Mouse (Mus musculus) heart, postnatal 0 days (tissue): ENCODE data around the gene Krtap6-1. TPM values are rescaled to one million over a fixed set of nuclear protein-coding genes. Genes with fewer than 3 reads are reported as not detected.

Source experiments
- polyA plus RNA-seq: library from polyadenylated mRNA; unstranded; fragments of >200 nt; fragmentation: Nextera tagmentation; extraction: Ambion mirVana; gene quantifications from 2 replicates; pipeline ENCODE4 v1.2.1, GENCODE M21; 2015
- total RNA-seq: library from RNA; depleted of rRNA; stranded (reverse); fragments of >200 nt; gene quantifications from 2 replicates; pipeline ENCODE4 v1.2.3, GENCODE M21; 2014; ENCODE audit warnings: low replicate concordance; rRNA removed

Krtap6-1 gene
- total and polyA plus RNA-seq, 2 experiments from 2014 or later, result not detected

Other genes starting within 250 kb of the Krtap6-1 start
- not detected in 2 replicates for gene Gm20741, start 219.5 kb upstream of the Krtap6-1 start, total RNA-seq
- not detected in 2 replicates for gene Gm20741, start 219.5 kb upstream of the Krtap6-1 start, polyA plus RNA-seq
- gene Krtap15, start 211.5 kb upstream of the Krtap6-1 start, total RNA-seq, result not detected in 2 replicates
- not detected in 2 replicates for gene Krtap15, start 211.5 kb upstream of the Krtap6-1 start, polyA plus RNA-seq
- gene Krtap14, start 205.6 kb upstream of the Krtap6-1 start, total RNA-seq, result not detected in 2 replicates
- not detected in 2 replicates for gene Krtap14, start 205.6 kb upstream of the Krtap6-1 start, polyA plus RNA-seq
- gene Krtap19-1, start 162.3 kb upstream of the Krtap6-1 start, total RNA-seq, result not detected in 2 replicates
- gene Krtap19-1, start 162.3 kb upstream of the Krtap6-1 start, polyA plus RNA-seq, result not detected in 2 replicates
- not detected in 2 replicates for gene Krtap19-2, start 157.4 kb upstream of the Krtap6-1 start, total RNA-seq
- gene Krtap19-2, start 157.4 kb upstream of the Krtap6-1 start, polyA plus RNA-seq, result not detected in 2 replicates
- not detected in 2 replicates for gene Krtap19-3, start 153.7 kb upstream of the Krtap6-1 start, total RNA-seq
- not detected in 2 replicates for gene Krtap19-3, start 153.7 kb upstream of the Krtap6-1 start, polyA plus RNA-seq
- gene Krtap19-4, start 146.6 kb upstream of the Krtap6-1 start, total RNA-seq, result not detected in 2 replicates
- not detected in 2 replicates for gene Krtap19-4, start 146.6 kb upstream of the Krtap6-1 start, polyA plus RNA-seq
- not detected in 2 replicates for gene Krtap19-5, start 135.2 kb upstream of the Krtap6-1 start, total RNA-seq
- gene Krtap19-5, start 135.2 kb upstream of the Krtap6-1 start, polyA plus RNA-seq, result not detected in 2 replicates
- not detected in 2 replicates for gene Krtap19-9b, start 99.4 kb upstream of the Krtap6-1 start, total RNA-seq
- gene Krtap19-9b, start 99.4 kb upstream of the Krtap6-1 start, polyA plus RNA-seq, result not detected in 2 replicates
- gene Krtap16-3, start 68.8 kb upstream of the Krtap6-1 start, total RNA-seq, result not detected in 2 replicates
- gene Krtap16-3, start 68.8 kb upstream of the Krtap6-1 start, polyA plus RNA-seq, result not detected in 2 replicates
- gene Krtap22-2, start 20.9 kb upstream of the Krtap6-1 start, total RNA-seq, result not detected in 2 replicates
- gene Krtap22-2, start 20.9 kb upstream of the Krtap6-1 start, polyA plus RNA-seq, result not detected in 2 replicates
- not detected in 2 replicates for gene Gm10229, start 16.4 kb upstream of the Krtap6-1 start, total RNA-seq
- not detected in 2 replicates for gene Gm10229, start 16.4 kb upstream of the Krtap6-1 start, polyA plus RNA-seq
- not detected in 2 replicates for gene Gm10228, start 9.8 kb downstream of the Krtap6-1 start, total RNA-seq
- not detected in 2 replicates for gene Gm10228, start 9.8 kb downstream of the Krtap6-1 start, polyA plus RNA-seq
- gene Krtap6-5, start 16.2 kb downstream of the Krtap6-1 start, total RNA-seq, result not detected in 2 replicates
- not detected in 2 replicates for gene Krtap6-5, start 16.2 kb downstream of the Krtap6-1 start, polyA plus RNA-seq
- not detected in 2 replicates for gene 1110025L11Rik, start 32.3 kb downstream of the Krtap6-1 start, total RNA-seq
- gene 1110025L11Rik, start 32.3 kb downstream of the Krtap6-1 start, polyA plus RNA-seq, result not detected in 2 replicates
- gene Krtap6-3, start 52.3 kb downstream of the Krtap6-1 start, total RNA-seq, result not detected in 2 replicates
- gene Krtap6-3, start 52.3 kb downstream of the Krtap6-1 start, polyA plus RNA-seq, result not detected in 2 replicates
- not detected in 2 replicates for gene Gm6358, start 109.2 kb downstream of the Krtap6-1 start, total RNA-seq
- gene Gm6358, start 109.2 kb downstream of the Krtap6-1 start, polyA plus RNA-seq, result not detected in 2 replicates
- gene Gm10061, start 119.4 kb downstream of the Krtap6-1 start, total RNA-seq, result not detected in 2 replicates
- not detected in 2 replicates for gene Gm10061, start 119.4 kb downstream of the Krtap6-1 start, polyA plus RNA-seq
- not detected in 2 replicates for gene Gm9789, start 126.3 kb downstream of the Krtap6-1 start, total RNA-seq
- not detected in 2 replicates for gene Gm9789, start 126.3 kb downstream of the Krtap6-1 start, polyA plus RNA-seq
- gene Gm7735, start 137.8 kb downstream of the Krtap6-1 start, total RNA-seq, result not detected in 2 replicates
- not detected in 2 replicates for gene Gm7735, start 137.8 kb downstream of the Krtap6-1 start, polyA plus RNA-seq
- gene 1110057P08Rik, start 143.0 kb downstream of the Krtap6-1 start, total RNA-seq, result not detected in 2 replicates
- not detected in 2 replicates for gene 1110057P08Rik, start 143.0 kb downstream of the Krtap6-1 start, polyA plus RNA-seq
- not detected in 2 replicates for gene Krtap20-2, start 174.2 kb downstream of the Krtap6-1 start, total RNA-seq
- gene Krtap20-2, start 174.2 kb downstream of the Krtap6-1 start, polyA plus RNA-seq, result not detected in 2 replicates